Mouse (Mus musculus): ENCODE results near the gene Atp5h. TPM values are rescaled to one million over a fixed set of nuclear protein-coding genes. Genes with fewer than 3 reads are reported as not detected.

The Atp5h gene
- polyA plus RNA-seq, 1 experiment from 2014 or later = 1,000 TPM

DNA sequence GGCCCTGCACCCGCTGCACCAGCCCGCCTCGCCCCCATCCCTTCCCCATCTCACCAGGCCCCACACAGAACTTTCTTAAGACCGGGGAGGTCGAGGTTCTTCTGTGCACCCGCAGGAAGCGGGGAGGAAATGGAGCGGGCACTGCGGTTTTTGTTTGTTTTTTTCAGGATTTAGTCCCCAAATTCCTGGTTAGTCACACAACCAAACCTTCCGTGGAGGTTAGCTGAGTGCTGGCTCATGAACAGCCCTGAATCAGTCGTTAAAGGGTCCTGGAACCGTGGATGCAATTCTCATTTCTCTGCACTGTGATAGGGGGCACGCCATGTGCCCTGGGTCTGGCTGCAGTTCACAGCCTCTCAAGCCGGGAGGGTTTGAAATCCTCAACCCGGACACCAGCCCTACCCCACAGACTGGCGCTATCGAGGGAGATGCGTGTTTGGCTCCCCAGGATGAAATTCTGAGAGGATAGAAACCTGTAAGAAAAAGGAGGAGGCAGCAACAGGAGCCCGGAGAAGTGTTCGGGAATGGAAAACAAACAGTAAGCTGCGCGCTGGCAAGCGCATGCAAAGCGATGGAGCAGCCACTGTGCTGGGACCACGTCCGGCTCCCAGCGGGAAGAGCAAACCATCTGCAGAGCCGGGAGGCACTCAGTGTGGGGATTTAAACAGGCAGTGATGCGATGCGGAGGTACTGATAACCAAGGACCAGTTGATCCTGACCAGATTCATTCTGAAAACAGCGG is 16.0 kb upstream of the Atp5h start:
- Histone ChIP-seq H3K4me1 (peaks cover 13% of the 10 kb centered on the region), H3K9me3 (replicated peaks) (peaks cover 7% of the 10 kb centered on the region), H3K4me3 (peak overlapping the region; percentile 32), H3K4me2 (peak overlapping the region; percentile 62), H3K27ac (no peak overlapping the region), H3K36me3 (ENCODE audit: poor library complexity, severe bottlenecking) (peaks cover 26% of the 10 kb centered on the region), H3K9ac (peak overlapping the region; percentile 66), H3K27me3 (0 out of 2 replicates have a peak, but pooled peaks cover 7% of the 10 kb centered on the region)
- WGBS = 5% methylated on average over 31 of the region's 31 CpGs
- ATAC-seq = 0 out of 2 replicates have a peak, but pooled peaks have one; percentile 36

GRCm38 (mm10) chr11:115433342-115433741 is 13.6 kb upstream of the Atp5h start:
- no peak for ATAC-seq
- peaks cover 13% of the 10 kb centered on the region for H3K4me1 ChIP-seq
- no peak overlapping the region; the same call in 1 of the 2 replicates for H3K9ac ChIP-seq
- no peak overlapping the region for H3K4me3 ChIP-seq
- 83% methylated on average over 6 of the region's 6 CpGs for WGBS
- H3K36me3 ChIP-seq (ENCODE audit: poor library complexity, severe bottlenecking) = peaks cover 49% of the 10 kb centered on the region
- no peak overlapping the region for H3K4me2 ChIP-seq
- H3K9me3 ChIP-seq (replicated peaks) = no peaks in the 10 kb centered on the region
- H3K27me3 ChIP-seq = 0 out of 2 replicates have a peak, but pooled peaks cover 7% of the 10 kb centered on the region
- no peak overlapping the region for H3K27ac ChIP-seq

DNA sequence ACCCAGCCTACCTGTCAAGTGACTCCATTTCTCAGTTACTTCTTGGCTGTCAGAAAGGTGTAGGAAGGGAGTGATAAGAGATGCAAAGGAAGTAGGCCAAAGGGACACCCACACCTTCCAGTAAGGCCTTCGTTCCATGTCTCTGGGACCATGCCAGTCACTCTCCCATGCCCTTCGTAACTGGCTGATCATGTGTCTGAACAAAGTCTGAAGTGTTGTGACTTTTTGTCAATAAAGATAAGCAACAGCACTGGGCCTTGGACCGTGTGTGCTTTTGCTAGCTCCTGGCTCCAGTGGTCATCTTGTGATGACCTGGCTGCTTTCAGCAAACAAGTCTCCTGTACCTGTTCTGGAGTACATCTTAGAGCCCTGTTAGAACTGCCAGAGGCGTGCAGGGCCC is 13.1 kb upstream of the Atp5h start:
- no peak overlapping the region for H3K27ac ChIP-seq
- H3K4me3 ChIP-seq = no peak overlapping the region
- H3K4me1 ChIP-seq = peaks cover 15% of the 10 kb centered on the region
- H3K36me3 ChIP-seq (ENCODE audit: poor library complexity, severe bottlenecking) = peaks cover 50% of the 10 kb centered on the region
- no peak for ATAC-seq
- 0 out of 2 replicates have a peak, but pooled peaks cover 7% of the 10 kb centered on the region for H3K27me3 ChIP-seq
- 83% methylated on average over 4 of the region's 4 CpGs for WGBS
- H3K9ac ChIP-seq = no peak overlapping the region; the same call in 1 of the 2 replicates
- no peak overlapping the region for H3K4me2 ChIP-seq
- H3K9me3 ChIP-seq (replicated peaks) = no peaks in the 10 kb centered on the region

DNA sequence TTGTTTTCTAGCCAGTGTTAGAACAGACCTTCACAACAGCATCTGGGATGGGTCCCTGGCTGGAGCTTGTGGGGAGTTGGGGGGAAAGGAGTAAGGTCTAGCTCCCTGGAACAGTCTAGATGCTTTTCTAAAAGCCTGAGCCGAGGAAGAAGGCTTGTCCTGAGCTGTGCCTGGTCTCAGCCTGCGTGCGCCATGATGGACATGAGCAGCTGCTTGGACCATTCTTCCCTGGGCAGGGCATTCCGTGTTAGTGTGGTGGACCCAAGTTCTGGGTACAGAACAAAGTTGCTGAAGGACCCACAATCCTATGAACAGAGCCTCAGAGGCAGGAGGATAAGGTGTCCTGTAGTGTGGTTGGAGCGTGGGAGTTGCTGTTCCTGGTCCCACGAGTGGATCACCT is 10.8 kb upstream of the Atp5h start:
- Histone ChIP-seq H3K27me3 (0 out of 2 replicates have a peak, but pooled peaks cover 4% of the 10 kb centered on the region), H3K9me3 (replicated peaks) (no peaks in the 10 kb centered on the region), H3K4me1 (peaks cover 12% of the 10 kb centered on the region), H3K4me3 (no peak overlapping the region), H3K9ac (no peak overlapping the region), H3K4me2 (no peak overlapping the region), H3K36me3 (ENCODE audit: poor library complexity, severe bottlenecking) (peaks cover 72% of the 10 kb centered on the region), H3K27ac (no peak overlapping the region)
- 96% methylated on average over 6 of the region's 6 CpGs for WGBS
- ATAC-seq = no peak

- Histone ChIP-seq H3K9me3 (replicated peaks) (no peaks in the 10 kb centered on the region), H3K27me3 (no peaks in the 10 kb centered on the region), H3K4me2 (no peak overlapping the region), H3K4me3 (no peak overlapping the region), H3K36me3 (ENCODE audit: poor library complexity, severe bottlenecking) (peaks cover 84% of the 10 kb centered on the region), H3K9ac (no peak overlapping the region), H3K4me1 (peaks cover 8% of the 10 kb centered on the region; the same call in 1 of the 2 replicates), H3K27ac (no peak overlapping the region)
- WGBS = 85% methylated on average over 7 of the region's 7 CpGs
- no peak for ATAC-seq
These were observed 9.5 kb upstream of the Atp5h start for GRCm38 (mm10) chr11:115429307-115429706.

DNA sequence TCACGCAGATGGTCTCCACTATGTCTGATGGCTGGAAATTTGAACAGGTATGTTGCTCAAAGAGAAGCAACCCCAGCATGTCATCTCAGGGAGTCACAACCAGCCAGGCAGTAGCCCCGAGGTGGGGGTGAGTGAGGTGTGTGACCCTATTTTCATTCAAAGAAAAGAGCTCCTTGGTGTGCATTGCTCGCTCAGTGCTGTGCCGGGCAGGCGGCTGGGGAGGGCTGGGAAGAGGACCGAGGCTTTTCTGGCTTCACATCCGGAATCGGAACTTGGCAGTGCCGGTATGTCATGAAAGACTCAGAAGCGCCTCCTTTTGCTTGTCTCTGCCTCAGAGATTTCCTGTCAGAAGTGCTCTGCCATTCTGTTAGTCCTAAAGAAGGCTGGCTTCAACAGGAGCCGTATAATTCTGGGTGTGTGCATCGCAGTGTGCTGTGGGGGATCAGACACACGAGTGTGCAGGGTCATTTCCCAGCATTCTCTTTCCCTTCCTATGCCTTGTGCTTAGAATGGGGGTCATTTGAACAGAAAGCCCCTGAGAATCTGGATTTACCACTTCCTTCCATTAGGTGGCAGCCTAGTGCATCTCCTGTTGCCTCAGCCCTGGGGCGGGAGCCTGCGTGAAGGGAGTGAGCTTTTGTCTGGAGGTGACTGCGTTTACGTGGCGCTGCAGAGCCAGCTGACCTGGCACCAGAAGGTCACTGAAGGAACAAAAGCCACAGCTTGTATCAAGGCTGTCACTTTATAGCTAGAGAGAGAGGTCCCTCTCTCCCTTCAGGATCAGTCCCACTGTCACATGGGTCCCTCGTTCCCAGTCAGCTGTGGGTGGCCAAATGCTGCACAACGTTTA is 7.9 kb upstream of the Atp5h start:
- Histone ChIP-seq H3K4me2 (peak overlapping the region; percentile 27), H3K4me1 (peaks cover 8% of the 10 kb centered on the region; the same call in 1 of the 2 replicates), H3K9ac (no peak overlapping the region), H3K36me3 (ENCODE audit: poor library complexity, severe bottlenecking) (peaks cover 89% of the 10 kb centered on the region), H3K9me3 (replicated peaks) (no peaks in the 10 kb centered on the region), H3K27me3 (no peaks in the 10 kb centered on the region), H3K27ac (peak overlapping the region; percentile 49), H3K4me3 (no peak overlapping the region)
- 32% methylated on average over 20 of the region's 20 CpGs for WGBS
- peak; percentile 82 for ATAC-seq

DNA sequence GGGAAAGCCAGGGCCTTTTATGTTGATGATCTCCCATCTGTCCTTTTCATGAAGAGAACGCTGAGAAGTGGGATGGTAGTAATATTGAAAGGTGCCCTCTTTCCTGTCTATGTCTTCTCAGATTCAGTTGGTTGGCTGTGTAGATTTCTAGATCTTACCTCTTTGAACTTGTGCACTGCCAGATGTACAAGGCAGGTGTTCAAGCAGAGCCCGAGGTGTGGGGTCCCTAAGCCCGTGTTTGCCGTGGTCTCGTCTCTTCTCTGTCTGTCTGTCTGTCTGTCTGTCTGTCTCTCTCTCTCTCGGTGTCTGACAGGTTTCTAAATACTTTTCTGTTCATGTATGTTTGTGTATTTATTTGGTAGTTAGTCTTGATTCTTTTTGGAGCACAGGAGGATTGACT is 5.9 kb upstream of the Atp5h start:
- Histone ChIP-seq H3K4me3 (no peak overlapping the region), H3K9ac (no peak overlapping the region), H3K36me3 (ENCODE audit: poor library complexity, severe bottlenecking) (peaks cover 75% of the 10 kb centered on the region), H3K27me3 (no peaks in the 10 kb centered on the region), H3K27ac (no peak overlapping the region), H3K4me2 (no peak overlapping the region), H3K4me1 (peaks cover 24% of the 10 kb centered on the region), H3K9me3 (replicated peaks) (no peaks in the 10 kb centered on the region)
- 92% methylated on average over 6 of the region's 6 CpGs for WGBS
- ATAC-seq = no peak

DNA sequence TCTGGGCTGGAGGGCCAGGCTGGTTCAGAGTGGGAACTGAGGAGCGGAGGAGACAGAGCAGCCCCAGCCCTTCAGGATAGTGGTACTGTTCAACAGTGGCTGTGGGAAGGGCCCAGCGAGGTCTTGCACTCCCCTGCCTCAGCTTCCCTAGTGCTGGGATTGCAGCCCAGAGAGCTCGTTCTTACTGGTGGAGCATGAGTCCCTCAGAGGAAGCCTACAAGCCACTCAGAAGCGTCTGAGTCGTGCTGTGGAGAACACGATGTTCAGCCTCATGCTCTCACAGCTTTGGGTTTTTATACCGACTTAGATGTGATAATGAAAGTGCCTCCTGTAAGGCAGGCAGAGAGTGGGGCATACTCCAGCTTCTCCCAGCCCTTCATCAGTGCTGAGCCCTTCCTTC is 4.9 kb upstream of the Atp5h start:
- H3K4me3 ChIP-seq = no peak overlapping the region
- ATAC-seq = no peak
- peaks cover 64% of the 10 kb centered on the region for H3K36me3 ChIP-seq (ENCODE audit: poor library complexity, severe bottlenecking)
- no peak overlapping the region for H3K27ac ChIP-seq
- H3K9ac ChIP-seq = no peak overlapping the region
- H3K4me1 ChIP-seq = peaks cover 26% of the 10 kb centered on the region
- WGBS = 88% methylated on average over 7 of the region's 7 CpGs
- H3K4me2 ChIP-seq = no peak overlapping the region
- H3K9me3 ChIP-seq (replicated peaks) = no peaks in the 10 kb centered on the region
- no peaks in the 10 kb centered on the region for H3K27me3 ChIP-seq

GRCm38 (mm10) chr11:115423091-115423490 is 3.3 kb upstream of the Atp5h start:
- ATAC-seq = no peak
- Histone ChIP-seq H3K27ac (no peak overlapping the region), H3K27me3 (no peaks in the 10 kb centered on the region), H3K9me3 (replicated peaks) (no peaks in the 10 kb centered on the region), H3K9ac (no peak overlapping the region), H3K4me3 (no peak overlapping the region), H3K4me1 (peaks cover 39% of the 10 kb centered on the region), H3K4me2 (no peak overlapping the region), H3K36me3 (ENCODE audit: poor library complexity, severe bottlenecking) (peaks cover 53% of the 10 kb centered on the region)
- WGBS = 95% methylated on average over 3 of the region's 3 CpGs

GRCm38 (mm10) chr11:115421972-115422371 is 2.2 kb upstream of the Atp5h start:
- H3K36me3 ChIP-seq (ENCODE audit: poor library complexity, severe bottlenecking) = peaks cover 56% of the 10 kb centered on the region
- ATAC-seq = no peak
- no peak overlapping the region for H3K9ac ChIP-seq
- peaks cover 33% of the 10 kb centered on the region for H3K4me1 ChIP-seq
- no peak overlapping the region for H3K4me3 ChIP-seq
- H3K27ac ChIP-seq = no peak overlapping the region
- no peak overlapping the region for H3K4me2 ChIP-seq
- no peaks in the 10 kb centered on the region for H3K27me3 ChIP-seq
- WGBS = 93% methylated on average over 16 of the region's 16 CpGs
- H3K9me3 ChIP-seq (replicated peaks) = no peaks in the 10 kb centered on the region

- Histone ChIP-seq H3K9ac (peak overlapping the region; percentile 37), H3K27me3 (no peaks in the 10 kb centered on the region), H3K27ac (no peak overlapping the region), H3K36me3 (ENCODE audit: poor library complexity, severe bottlenecking) (peaks cover 56% of the 10 kb centered on the region), H3K9me3 (replicated peaks) (no peaks in the 10 kb centered on the region), H3K4me2 (peak overlapping the region; percentile 92), H3K4me3 (peak overlapping the region; percentile 94), H3K4me1 (peaks cover 33% of the 10 kb centered on the region)
- WGBS = 61% methylated on average over 1 of the region's 1 CpGs
- ATAC-seq = no peak
These were observed 1.6 kb upstream of the Atp5h start for GRCm38 (mm10) chr11:115421328-115421727.

Data from forebrain, embryonic 13.5 days (tissue).